Mouse (Mus musculus): ENCODE measurements around the gene Podn.

The Podn gene

DNA sequence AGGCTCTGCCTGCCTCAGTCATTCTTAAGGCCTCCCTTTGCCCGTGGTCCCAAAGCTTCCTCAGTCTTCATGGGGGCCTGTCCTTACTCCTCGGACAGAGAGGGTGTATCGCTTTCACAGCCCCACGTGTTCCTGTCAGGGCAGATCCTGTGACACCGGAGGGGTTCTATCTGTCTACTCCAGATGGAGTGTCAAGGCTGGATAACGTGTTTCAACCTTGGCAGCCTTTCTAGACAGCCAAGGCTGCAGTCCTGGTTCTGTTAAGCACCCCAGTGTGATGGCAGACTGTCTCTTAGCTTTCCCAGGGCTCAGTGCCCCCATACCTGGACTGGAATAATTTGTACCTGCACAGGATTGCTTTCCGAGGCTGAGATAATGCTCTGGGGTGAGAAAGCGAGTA, 87.7 kb downstream of the Podn start:
- no peak for DNase-seq (ENCODE audit: inconsistent age in 2 of 2, low spot score in 1 of 2)

- no peak for DNase-seq (ENCODE audit: inconsistent age in 2 of 2, low spot score in 1 of 2)
Measured at GRCm38 (mm10) chr4:108007532-108008103, 88.6 kb downstream of the Podn start.

- no peak for DNase-seq (ENCODE audit: inconsistent age in 2 of 2, low spot score in 1 of 2)
Measured at GRCm38 (mm10) chr4:108005328-108005727, 90.9 kb downstream of the Podn start.

DNA sequence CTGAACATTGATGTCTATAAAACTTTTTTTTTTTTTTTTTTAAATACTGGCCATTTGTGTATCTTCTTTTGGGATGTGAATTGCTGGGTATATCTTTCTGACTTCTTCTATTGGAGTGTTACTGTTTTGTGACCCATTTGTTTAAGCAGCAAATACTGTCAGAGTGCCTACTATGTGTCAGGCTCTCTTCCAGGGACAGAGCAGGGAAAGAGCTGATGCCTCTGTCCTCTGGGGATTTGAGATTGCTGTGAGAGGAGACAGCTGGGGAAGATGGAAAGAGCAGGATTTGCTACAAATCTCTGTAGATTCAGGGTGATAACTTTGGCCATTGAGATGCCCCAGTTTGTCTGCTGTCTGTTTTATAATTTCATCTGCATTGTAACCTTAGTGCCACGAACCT, 96.9 kb downstream of the Podn start:
- no peak for DNase-seq (ENCODE audit: inconsistent age in 2 of 2, low spot score in 1 of 2)

DNA sequence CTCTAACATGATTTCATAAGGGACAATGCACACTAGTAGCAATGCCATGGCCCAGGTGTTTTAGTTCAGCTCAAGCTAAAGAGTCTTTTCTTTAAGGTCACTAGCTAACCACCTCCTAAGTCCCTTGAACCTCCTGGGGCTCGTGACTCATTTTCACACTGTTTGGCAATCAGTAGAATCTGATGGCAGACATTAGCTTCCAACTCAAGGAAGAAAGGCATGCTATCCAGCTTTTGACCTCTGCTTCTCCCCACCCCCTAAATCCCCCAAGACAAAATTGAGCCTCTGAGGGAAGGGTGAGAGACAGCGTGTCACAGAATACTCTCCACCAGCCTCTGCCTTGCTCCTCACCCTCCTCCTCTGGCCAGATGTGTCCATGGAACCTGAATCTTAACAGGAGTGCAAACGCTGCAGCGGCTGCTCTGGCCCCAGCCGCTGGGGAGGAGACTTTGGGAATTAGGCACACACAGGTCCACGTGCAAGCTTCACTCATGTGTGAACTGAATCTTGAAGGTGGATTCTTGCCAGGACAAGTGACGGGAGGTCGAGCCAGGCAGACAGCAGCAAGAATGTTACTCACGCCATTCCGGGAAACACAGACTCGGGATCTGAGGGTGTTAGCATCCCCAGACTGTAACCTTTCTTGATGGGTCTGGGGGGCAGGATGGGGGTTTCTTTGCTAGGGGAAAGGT, 97.5 kb downstream of the Podn start:
- DNase-seq (ENCODE audit: inconsistent age in 2 of 2, low spot score in 1 of 2) = peak; percentile 29 to 66

DNA sequence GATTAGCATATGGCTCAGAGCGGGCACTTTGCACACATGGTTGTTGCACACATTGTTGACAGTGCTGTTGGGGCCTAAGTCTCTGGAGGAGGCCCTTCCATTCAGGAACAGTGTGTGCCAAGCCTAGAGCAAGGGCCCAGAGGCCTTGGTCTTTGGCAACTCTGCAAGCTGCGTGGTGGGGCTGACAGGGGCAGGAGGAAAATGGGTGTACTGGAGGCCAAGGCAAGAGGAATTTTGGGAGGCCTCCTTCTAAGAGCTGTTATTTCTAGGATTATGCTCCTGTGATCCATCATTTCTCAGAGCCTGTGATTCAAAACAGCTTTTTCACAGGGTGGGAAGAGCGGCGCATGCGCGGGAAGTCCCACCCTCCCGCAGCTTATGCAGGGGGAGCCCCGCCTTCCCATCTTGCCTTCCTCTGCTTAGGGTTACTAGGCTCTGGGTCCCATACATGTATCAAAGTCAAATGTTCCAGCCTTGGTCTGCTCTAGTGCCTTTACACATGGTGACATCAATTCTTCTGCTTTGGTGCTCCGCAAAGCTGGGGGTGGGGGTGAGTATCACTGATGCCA, 99.7 kb downstream of the Podn start:
- peak in 1 of 2 experiments; percentile 26 for DNase-seq (ENCODE audit: inconsistent age in 2 of 2, low spot score in 1 of 2)

DNA sequence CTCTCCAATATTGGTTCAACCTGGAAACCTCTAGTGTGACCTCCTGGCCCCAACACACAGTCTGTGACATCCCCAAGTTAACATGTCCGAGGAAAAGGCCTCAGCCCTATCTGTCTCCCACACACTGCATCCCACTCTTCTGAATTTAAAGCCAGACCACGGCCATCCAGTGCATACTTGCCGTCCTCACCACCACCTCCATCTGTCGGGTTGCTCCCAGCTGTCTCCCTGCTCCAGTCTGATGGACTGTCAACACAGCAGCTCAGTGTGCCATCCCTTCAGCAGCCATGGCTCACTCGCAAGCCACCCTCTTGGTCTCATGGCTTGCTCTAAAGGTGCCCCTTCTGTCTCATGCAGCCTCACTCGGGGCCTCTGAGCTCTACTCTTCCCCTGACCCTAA, 100.5 kb downstream of the Podn start:
- no peak for DNase-seq (ENCODE audit: inconsistent age in 2 of 2, low spot score in 1 of 2)

DNA sequence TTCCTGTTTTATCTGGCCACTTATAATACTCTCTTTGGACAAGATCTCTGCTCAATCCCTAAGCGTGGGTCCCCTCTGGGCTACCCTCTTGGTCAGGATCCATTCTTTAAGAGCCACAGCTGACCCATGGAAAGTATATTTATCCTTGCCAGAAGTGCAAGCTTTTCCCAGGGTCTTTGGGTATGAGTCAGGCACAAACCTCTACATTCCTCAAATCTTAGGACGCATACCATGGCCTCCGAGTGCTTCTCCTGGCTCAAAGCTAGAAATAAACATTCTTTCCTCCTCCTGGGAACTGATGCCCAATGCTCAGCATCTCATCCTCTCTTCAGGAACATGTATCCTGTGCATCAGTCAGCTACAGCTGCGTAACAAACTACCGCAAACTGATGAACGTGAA, 101.2 kb downstream of the Podn start:
- DNase-seq (ENCODE audit: inconsistent age in 2 of 2, low spot score in 1 of 2) = no peak

DNA sequence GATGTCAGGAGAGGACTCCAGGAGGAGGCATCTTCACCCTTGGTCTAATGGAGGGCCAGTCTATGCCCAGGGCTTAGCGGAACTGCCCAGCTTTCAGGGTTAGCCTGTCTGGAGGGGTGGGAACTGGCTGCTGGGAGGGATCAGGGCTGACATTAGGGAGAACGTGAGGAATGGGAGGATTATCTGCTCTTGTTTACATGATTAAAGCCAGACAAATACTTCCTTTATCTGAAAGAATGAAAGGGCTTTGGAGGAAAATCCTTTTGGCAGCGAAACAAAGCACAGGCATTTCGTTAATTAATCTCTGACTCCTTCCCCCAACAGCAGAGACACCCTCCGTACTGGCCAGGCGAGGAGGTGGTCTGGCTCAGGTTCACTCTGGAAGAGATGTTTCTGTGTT, 104.4 kb downstream of the Podn start:
- no peak for DNase-seq (ENCODE audit: inconsistent age in 2 of 2, low spot score in 1 of 2)

GRCm38 (mm10) chr4:107990818-107991217, 105.4 kb downstream of the Podn start:
- no peak for DNase-seq (ENCODE audit: inconsistent age in 2 of 2, low spot score in 1 of 2)

GRCm38 (mm10) chr4:107988931-107989330, 107.3 kb downstream of the Podn start:
- no peak for DNase-seq (ENCODE audit: inconsistent age in 2 of 2, low spot score in 1 of 2)

DNA sequence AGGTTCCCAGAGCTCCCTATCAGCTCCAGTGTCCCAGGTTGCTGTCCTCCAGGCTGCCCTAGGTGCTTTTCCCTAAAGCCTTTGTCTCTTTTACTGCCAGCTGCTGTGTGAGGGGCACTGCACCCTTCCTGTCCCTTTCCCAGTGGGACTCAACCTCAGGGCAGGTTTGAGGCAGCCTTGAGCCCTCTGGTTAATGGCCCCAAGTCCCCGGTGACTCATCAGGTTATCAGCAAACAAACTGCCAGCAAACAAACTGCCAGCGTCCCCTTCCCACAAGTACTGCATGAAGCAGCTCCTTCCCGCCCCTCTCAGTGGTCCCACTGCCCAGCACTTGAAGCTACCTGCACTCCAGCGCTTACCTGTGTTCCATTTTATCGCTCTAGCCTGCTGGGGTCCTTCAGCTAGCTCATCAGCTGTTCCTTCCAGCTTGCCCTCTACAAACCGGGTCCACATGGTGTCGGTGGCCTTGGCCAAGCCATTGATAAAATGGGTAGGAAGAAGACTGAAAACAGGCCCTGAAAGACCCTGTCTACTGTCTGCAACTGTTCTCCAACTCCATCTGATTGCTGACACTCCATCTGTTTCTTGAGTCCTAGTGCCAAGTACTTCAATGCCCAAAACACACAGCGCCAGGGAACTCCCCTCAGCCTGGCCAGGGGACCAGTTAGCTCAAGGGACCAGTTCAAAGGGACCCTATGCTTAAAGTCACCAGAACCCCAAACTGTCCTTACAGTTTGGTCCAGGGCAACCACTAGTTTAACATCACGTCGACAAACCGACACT, 109.7 kb downstream of the Podn start:
- DNase-seq (ENCODE audit: inconsistent age in 2 of 2, low spot score in 1 of 2) = peak; percentile 36 to 74

DNA sequence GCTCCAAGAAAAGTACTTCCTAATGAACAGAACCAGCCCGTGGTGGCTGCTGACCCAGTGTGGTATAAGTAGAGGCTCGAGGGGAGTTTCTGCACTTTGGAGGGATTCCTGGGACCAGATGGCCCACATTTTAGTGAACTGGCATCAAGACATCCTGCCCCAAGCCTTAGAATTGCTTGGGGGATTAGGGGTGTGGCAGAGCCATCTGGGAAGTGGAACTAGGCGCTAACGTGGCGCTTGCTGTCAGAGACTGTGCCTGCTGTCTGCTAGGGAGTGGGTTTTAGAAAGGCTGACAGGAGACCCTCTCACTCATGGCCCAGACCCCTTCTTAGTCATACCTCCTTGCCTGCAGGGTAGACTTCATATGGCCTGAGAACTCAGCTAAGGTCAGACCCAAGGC, 110.4 kb downstream of the Podn start:
- DNase-seq (ENCODE audit: inconsistent age in 2 of 2, low spot score in 1 of 2) = no peak

DNA sequence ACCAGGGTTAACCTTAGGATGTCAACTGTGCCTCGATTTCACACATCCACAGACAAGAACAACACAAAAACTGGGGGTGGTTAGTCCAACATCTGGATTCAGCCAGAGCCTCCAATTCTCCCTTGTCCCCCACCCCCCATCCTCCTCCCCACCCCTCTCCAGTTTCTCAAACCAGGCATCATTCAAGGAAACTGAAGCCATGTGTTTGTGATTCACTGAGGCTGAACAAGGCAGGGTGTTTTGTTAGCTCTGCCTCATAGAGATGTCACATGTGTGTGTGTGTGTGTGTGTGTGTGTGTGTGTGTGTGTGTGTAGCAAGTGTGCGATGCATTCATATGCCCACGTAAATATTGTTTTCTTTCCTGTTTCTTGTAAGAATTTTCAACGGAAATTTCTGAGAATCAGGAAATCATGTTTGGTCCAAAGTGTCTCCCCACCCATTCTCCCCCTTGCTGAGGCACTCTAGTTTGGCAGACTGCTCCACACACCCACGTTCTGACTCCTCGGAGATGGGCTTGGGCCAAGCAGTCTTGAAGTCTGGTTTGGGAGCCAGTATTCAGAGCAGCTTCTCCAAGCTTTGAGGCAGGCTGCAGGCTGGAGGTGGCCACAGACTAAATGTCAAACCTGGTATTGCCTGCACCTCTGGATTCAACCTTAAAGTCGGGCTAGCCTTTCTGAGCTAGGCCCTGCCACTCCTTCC, 111.8 kb downstream of the Podn start:
- DNase-seq (ENCODE audit: inconsistent age in 2 of 2, low spot score in 1 of 2) = peak; percentile 43 to 63

- DNase-seq (ENCODE audit: inconsistent age in 2 of 2, low spot score in 1 of 2) = no peak
Measured at GRCm38 (mm10) chr4:107983717-107984116, 112.5 kb downstream of the Podn start.

- DNase-seq (ENCODE audit: inconsistent age in 2 of 2, low spot score in 1 of 2) = no peak
Measured at GRCm38 (mm10) chr4:107980002-107980600, 116.1 kb downstream of the Podn start.

DNA sequence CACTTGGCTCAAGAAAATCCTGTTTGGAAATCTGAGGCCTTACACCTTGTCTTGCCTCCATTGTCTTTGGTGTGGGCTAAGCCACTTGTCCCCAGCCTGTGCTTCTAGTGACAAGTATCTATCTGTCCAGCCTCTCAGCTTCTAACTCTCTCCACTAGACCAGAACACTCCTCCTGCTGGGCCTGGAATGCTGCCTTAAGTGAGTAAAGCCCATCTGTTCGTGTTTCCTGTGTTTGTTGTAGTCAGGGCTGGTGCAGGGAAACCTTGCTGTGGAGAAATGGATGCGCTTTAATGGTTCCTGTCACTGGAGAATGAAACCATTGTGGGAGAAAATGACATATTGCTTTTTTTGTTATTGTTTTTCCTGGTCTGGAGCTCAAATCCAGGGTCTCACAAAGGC, 116.7 kb downstream of the Podn start:
- no peak for DNase-seq (ENCODE audit: inconsistent age in 2 of 2, low spot score in 1 of 2)

GRCm38 (mm10) chr4:107977593-107977992, 118.7 kb downstream of the Podn start:
- no peak for DNase-seq (ENCODE audit: inconsistent age in 2 of 2, low spot score in 1 of 2)

DNA sequence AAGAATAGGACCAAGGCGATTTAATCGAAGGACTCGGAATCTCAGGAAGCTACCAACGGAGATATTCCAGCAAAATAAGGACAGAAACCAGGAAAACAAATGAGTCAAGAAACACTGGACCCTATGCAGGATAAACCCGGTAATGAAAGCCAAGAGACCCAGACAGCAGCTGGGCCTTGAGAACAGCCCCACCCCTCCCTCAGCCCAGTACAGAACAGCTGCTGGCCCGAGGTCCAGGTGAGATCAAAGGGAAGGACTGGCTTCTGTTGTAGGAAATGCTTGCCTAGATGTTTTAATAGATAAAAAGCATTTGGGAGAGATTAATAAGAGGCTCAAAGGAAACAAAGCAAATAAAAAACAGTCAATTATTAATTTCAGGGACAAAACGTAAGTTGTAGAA, 121.2 kb downstream of the Podn start:
- DNase-seq (ENCODE audit: inconsistent age in 2 of 2, low spot score in 1 of 2) = no peak

DNA sequence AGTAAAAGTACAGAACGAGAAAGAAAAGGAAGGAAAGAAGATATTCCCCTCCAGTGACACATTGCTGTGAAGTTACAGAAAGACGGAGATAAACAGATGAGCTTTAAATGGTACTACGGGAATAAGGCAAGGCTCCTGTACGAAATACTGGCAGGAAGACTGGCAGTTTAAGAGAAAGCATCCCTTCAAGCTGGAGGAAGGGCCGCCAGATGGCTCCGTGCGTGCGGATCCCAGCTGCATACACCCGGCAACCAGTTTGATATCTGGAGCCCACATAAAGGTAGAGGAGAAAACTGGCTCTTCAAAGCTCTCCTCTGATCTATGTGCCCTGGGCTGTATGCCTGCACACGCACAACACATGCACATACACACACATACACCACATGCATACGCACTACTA, 121.7 kb downstream of the Podn start:
- no peak for DNase-seq (ENCODE audit: inconsistent age in 2 of 2, low spot score in 1 of 2)

GRCm38 (mm10) chr4:107971162-107971561, 125.1 kb downstream of the Podn start:
- DNase-seq (ENCODE audit: inconsistent age in 2 of 2, low spot score in 1 of 2) = no peak
